Mouse (Mus musculus) forebrain, embryonic 16.5 days (tissue): Measurements from ENCODE around the gene Ank2. TPM values are rescaled to one million over a fixed set of nuclear protein-coding genes. Genes with fewer than 3 reads are reported as not detected.

ENCODE experiments used
- ATAC-seq: fragments of 200-750 bp; cut with Nextera tagmentation; 2 replicates; pipeline ENCODE4 v1.8.0; 2017; ENCODE audit warnings: mild to moderate bottlenecking, moderate library complexity
- H3K27ac ChIP-seq: fragments of 300-500 bp; sonication (generic); 2 replicates; pipeline ENCODE4 v1.5.1; 2014; ENCODE audit warnings: low read length, control low read depth
- H3K27me3 ChIP-seq: fragments of 300-500 bp; sonication (generic); replicated peaks from 2 replicates; pipeline ENCODE4 v1.6.1; 2014; ENCODE audit warnings: low read length; ENCODE audit not compliant: control insufficient read depth, insufficient read depth
- H3K36me3 ChIP-seq: fragments of 300-500 bp; sonication (generic); 2 replicates; pipeline ENCODE4 v1.6.1; 2014; ENCODE audit not compliant: control insufficient read depth, insufficient read depth
- H3K4me1 ChIP-seq: fragments of 300-500 bp; sonication (generic); replicated peaks from 2 replicates; pipeline ENCODE4 v1.6.1; 2014; ENCODE audit warnings: low read length; ENCODE audit not compliant: control insufficient read depth, insufficient read depth
- H3K4me2 ChIP-seq: fragments of 300-500 bp; sonication (generic); 2 replicates; pipeline ENCODE4 v1.6.1; 2014; ENCODE audit warnings: mild to moderate bottlenecking, low read length, control low read depth
- H3K4me3 ChIP-seq: fragments of 300-500 bp; sonication (generic); replicated peaks from 2 replicates; pipeline ENCODE4 v1.5.1; 2014; ENCODE audit warnings: mild to moderate bottlenecking, low read length, control low read depth
- H3K9ac ChIP-seq: fragments of 300-500 bp; sonication (generic); replicated peaks from 2 replicates; pipeline ENCODE4 v1.6.1; 2014; ENCODE audit warnings: low read depth, low read length, control low read depth
- H3K9me3 ChIP-seq: fragments of 300-500 bp; sonication (generic); 2 replicates; pipeline ENCODE4 v1.6.1; 2016; ENCODE audit warnings: low read length; ENCODE audit not compliant: control insufficient read depth
- WGBS: fragments of 180-500 bp; shearing (Covaris S2); extraction: QIAGEN DNeasy Blood & Tissue Kit; methylation state at CpG from one replicate; pipeline ENCODE4 v1.1.7; 2014; 5-methylcytosine and 5-hydroxymethylcytosine counted together
- polyA plus RNA-seq: library from polyadenylated mRNA; unstranded; fragments of >200 nt; fragmentation: Nextera tagmentation; extraction: Ambion mirVana; gene quantifications from 2 replicates; pipeline ENCODE4 v1.2.1, GENCODE M21; 2015

Gene Ank2
- polyA plus RNA-seq, result 156 and 201 TPM in 2 replicates

DNA sequence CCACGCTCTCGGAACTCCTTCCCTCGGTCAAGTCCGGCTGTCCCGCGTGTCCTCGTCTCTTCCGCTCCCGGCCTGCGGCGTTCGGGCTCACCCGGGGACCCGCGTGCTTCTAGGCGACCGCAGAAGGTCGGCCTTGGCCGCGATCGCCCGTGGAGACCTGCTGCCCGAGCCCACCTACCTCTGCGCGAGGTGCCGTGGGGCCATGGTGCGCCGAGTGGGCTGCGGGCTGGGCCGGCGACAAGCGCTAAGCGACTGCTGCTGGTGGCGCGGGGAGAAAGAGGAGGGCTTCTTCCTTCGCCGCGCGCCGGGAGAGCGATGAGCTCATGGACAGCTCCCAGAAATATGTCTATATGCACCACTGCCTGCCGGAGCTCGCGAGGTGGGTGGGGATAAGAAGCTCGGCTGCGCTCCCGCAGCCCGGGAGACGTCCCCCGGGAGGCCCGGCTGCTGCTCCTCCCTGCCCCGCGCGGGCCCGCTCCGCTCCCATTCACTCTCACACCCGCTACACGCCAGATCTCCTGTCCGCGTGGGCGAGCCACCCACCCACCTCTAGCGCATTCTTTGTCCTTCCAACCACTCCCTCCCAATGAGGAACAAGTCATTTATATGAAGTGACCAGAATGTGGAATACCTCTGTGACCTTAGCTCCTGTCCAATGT is at the start of gene Ank2:
Gene Ank2 (minus strand): TSS at position 609 of the 659 bp plus-strand sequence.
- peak within 1 kb of the TSS; percentile 70 for H3K27ac ChIP-seq
- under 1% methylated on average over 60 of the region's 62 CpGs for WGBS
- H3K9ac ChIP-seq, result peak within 1 kb of the TSS; percentile 94
- peak within 1 kb of the TSS; percentile 100 for H3K4me2 ChIP-seq
- H3K4me3 ChIP-seq, result peak within 1 kb of the TSS; percentile 83
- peaks cover 10% of the 10 kb centered on the region for H3K4me1 ChIP-seq
- no peaks in the 10 kb centered on the region; the same call in 1 of the 2 replicates for H3K27me3 ChIP-seq
- peak; percentile 86 for ATAC-seq
- no peaks in the 10 kb centered on the region for H3K36me3 ChIP-seq
- H3K9me3 ChIP-seq, result no peaks in the 10 kb centered on the region; the same call in 1 of the 2 replicates

GRCm38 (mm10) chr3:127547882-127548281 is 48.7 kb upstream of the Ank2 start:
- 41% methylated on average over 5 of the region's 5 CpGs for WGBS
- no peak overlapping the region for H3K4me2 ChIP-seq
- H3K27ac ChIP-seq, result no peak overlapping the region
- peaks cover 10% of the 10 kb centered on the region for H3K36me3 ChIP-seq
- no peaks in the 10 kb centered on the region for H3K27me3 ChIP-seq
- H3K4me1 ChIP-seq, result no peaks in the 10 kb centered on the region
- no peaks in the 10 kb centered on the region for H3K9me3 ChIP-seq
- no peak overlapping the region for H3K9ac ChIP-seq
- no peak overlapping the region for H3K4me3 ChIP-seq
- no peak for ATAC-seq

- Histone ChIP-seq H3K27ac (no peak overlapping the region), H3K4me3 (no peak overlapping the region), H3K4me1 (no peaks in the 10 kb centered on the region), H3K9ac (no peak overlapping the region), H3K27me3 (no peaks in the 10 kb centered on the region), H3K36me3 (peaks cover 11% of the 10 kb centered on the region), H3K9me3 (no peaks in the 10 kb centered on the region), H3K4me2 (no peak overlapping the region)
- WGBS, result 21% methylated on average over 5 of the region's 5 CpGs
- ATAC-seq, result no peak
These were observed 45.5 kb upstream of the Ank2 start for GRCm38 (mm10) chr3:127544610-127545121.

DNA sequence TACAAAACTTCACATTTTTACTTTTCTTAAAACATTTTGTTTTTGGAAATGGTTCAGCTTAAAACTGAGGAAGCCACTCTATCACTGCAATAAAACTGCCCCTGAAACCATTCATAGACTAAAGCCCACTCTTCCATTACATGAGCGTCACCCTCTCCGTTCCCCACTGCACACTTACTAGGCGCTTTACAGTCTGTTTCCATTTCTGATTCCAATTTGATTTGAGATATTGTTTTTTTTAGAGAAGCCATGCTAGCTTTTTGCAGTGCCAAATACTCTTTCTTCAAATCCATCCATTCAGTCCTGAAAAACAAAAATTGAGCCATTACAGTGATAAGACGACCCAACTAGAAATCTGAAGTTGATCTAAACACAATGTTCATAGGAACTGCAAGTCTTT is 44.8 kb upstream of the Ank2 start:
- H3K27me3 ChIP-seq, result no peaks in the 10 kb centered on the region
- no peaks in the 10 kb centered on the region for H3K4me1 ChIP-seq
- H3K36me3 ChIP-seq, result peaks cover 11% of the 10 kb centered on the region
- H3K27ac ChIP-seq, result no peak overlapping the region
- H3K4me3 ChIP-seq, result no peak overlapping the region
- no peak for ATAC-seq
- H3K9ac ChIP-seq, result no peak overlapping the region
- no peak overlapping the region for H3K4me2 ChIP-seq
- WGBS, result 76% methylated on average over 4 of the region's 4 CpGs
- no peaks in the 10 kb centered on the region for H3K9me3 ChIP-seq

DNA sequence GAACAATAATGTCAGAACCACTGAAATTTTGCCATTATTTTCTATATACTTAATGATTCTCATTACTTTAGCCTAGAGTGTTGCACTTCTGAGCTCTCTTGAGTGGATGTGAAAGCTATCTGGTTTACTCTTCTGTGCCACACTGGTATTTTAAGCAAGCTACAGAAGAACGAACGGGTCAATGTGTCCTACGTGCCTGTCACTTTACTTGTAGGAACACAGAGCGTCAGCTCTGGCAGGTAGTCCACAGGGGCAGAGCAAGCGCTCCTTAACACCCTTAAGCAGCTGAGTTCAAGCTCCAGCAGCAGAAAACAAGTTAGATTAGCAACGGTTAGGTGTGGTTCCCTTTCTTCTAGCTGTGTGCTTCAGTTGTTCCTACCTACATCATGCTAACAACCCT is 40.0 kb upstream of the Ank2 start:
- H3K4me2 ChIP-seq, result no peak overlapping the region
- no peaks in the 10 kb centered on the region for H3K9me3 ChIP-seq
- H3K27me3 ChIP-seq, result no peaks in the 10 kb centered on the region
- no peak overlapping the region for H3K4me3 ChIP-seq
- H3K4me1 ChIP-seq, result no peaks in the 10 kb centered on the region
- H3K9ac ChIP-seq, result no peak overlapping the region
- H3K36me3 ChIP-seq, result peaks cover 5% of the 10 kb centered on the region
- no peak overlapping the region for H3K27ac ChIP-seq
- ATAC-seq, result no peak
- 63% methylated on average over 6 of the region's 6 CpGs for WGBS

DNA sequence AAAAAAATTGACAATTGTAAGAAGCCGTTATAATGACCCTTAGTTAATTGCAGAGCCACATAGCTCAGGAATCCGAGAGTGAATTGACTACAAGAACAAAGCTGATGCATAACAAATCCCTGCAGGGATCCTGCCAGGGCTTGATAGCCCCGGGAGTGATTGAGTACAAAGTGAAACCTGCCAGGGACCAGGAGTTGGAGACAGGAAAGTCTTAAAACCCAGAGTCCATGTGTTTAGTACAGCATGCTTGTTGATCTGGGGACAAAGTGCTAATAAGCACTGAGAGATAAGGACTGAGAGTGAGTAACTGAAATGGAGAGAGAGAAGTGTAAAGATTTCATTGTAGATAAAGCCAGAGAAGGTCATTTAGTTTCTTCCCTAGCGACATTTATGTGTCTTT is 31.1 kb upstream of the Ank2 start:
- Histone ChIP-seq H3K9ac (no peak overlapping the region), H3K27ac (no peak overlapping the region), H3K4me1 (no peaks in the 10 kb centered on the region), H3K4me3 (no peak overlapping the region), H3K36me3 (no peaks in the 10 kb centered on the region), H3K9me3 (no peaks in the 10 kb centered on the region), H3K4me2 (no peak overlapping the region), H3K27me3 (no peaks in the 10 kb centered on the region)
- WGBS, result 4% methylated on average over 4 of the region's 4 CpGs
- no peak for ATAC-seq

- H3K36me3 ChIP-seq, result no peaks in the 10 kb centered on the region
- H3K9ac ChIP-seq, result no peak overlapping the region
- ATAC-seq, result no peak
- H3K27ac ChIP-seq, result no peak overlapping the region
- no peak overlapping the region for H3K4me3 ChIP-seq
- no peaks in the 10 kb centered on the region for H3K9me3 ChIP-seq
- 65% methylated on average over 4 of the region's 4 CpGs for WGBS
- no peaks in the 10 kb centered on the region for H3K27me3 ChIP-seq
- H3K4me2 ChIP-seq, result no peak overlapping the region
- H3K4me1 ChIP-seq, result no peaks in the 10 kb centered on the region
These were observed 30.7 kb upstream of the Ank2 start for GRCm38 (mm10) chr3:127529824-127530223.

DNA sequence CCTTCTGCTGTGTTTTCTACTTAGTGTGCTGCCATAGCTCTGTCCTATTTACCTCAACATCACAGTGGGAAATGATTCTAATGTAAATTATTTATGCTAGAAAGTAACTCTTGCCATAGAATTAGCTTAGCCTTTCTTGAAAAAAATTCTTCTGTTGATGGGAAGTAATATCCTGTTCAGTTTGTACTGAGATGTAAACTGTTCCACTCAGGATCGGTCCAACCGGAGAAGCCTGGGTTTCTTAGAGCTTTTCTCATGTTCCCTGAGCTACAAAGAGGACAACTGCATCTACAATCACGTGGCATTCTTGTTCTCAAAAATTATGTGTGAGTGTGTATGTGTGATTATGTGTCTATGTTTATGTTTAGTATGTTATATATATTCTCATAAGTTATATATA is 30.1 kb upstream of the Ank2 start:
- ATAC-seq, result no peak
- WGBS, result 81% methylated on average over 3 of the region's 3 CpGs
- Histone ChIP-seq H3K27me3 (no peaks in the 10 kb centered on the region), H3K4me3 (no peak overlapping the region), H3K27ac (no peak overlapping the region), H3K9me3 (no peaks in the 10 kb centered on the region), H3K4me2 (no peak overlapping the region), H3K4me1 (no peaks in the 10 kb centered on the region), H3K9ac (no peak overlapping the region), H3K36me3 (no peaks in the 10 kb centered on the region)

- no peak for ATAC-seq
- Histone ChIP-seq H3K9ac (no peak overlapping the region), H3K4me1 (no peaks in the 10 kb centered on the region), H3K9me3 (no peaks in the 10 kb centered on the region), H3K36me3 (no peaks in the 10 kb centered on the region), H3K4me3 (no peak overlapping the region), H3K27ac (no peak overlapping the region), H3K27me3 (no peaks in the 10 kb centered on the region), H3K4me2 (no peak overlapping the region)
- WGBS, result 75% methylated on average over 5 of the region's 5 CpGs
These were observed 28.4 kb upstream of the Ank2 start for GRCm38 (mm10) chr3:127527465-127528034.
